Mouse (Mus musculus) ES-E14 (cell line): ENCODE measurements around the gene Khdc3. TPM values are rescaled to one million over a fixed set of nuclear protein-coding genes. Genes with fewer than 3 reads are reported as not detected.
A peak's percentile ranks its signal among the peaks of the same experiment; 100 is the strongest.

ENCODE experiments used
- DNase-seq: peaks from one replicate; pipeline ENCODE4 v3.0.0-alpha.2; 2013; ENCODE audit warnings: low read depth, low spot score
- H3K27ac ChIP-seq: 2 replicates; pipeline ENCODE4 v1.5.1; 2012; ENCODE audit warnings: low read depth, mild to moderate bottlenecking, low read length, moderate library complexity, mixed read lengths; ENCODE audit not compliant: poor library complexity, insufficient read depth, severe bottlenecking
- H3K36me3 ChIP-seq: 2 replicates; pipeline ENCODE4 v1.6.1; 2012; ENCODE audit warnings: mild to moderate bottlenecking, low read length, moderate library complexity, mixed read lengths; ENCODE audit not compliant: control insufficient read depth, poor library complexity, insufficient read depth, severe bottlenecking
- H3K4me1 ChIP-seq, 2 experiments: fragments of 150-350 bp in 1 of 2; sonication (generic) in 1 of 2; 2 replicates each; pipeline ENCODE4 v1.6.1; 2012; ENCODE audit warnings: low read length in 2 of 2, mild to moderate bottlenecking in 1 of 2, mixed read lengths in 1 of 2; ENCODE audit not compliant: control insufficient read depth in 2 of 2, insufficient read depth in 2 of 2, poor library complexity in 1 of 2
- H3K4me3 ChIP-seq, 2 experiments: fragments of 150-350 bp in 1 of 2; sonication (generic) in 1 of 2; 2 replicates each; pipeline ENCODE4 v1.5.1; 2012; ENCODE audit warnings: low read length in 2 of 2, low read depth in 1 of 2, mild to moderate bottlenecking in 1 of 2, mixed read lengths in 1 of 2; ENCODE audit not compliant: insufficient read depth in 1 of 2, poor library complexity in 1 of 2, severe bottlenecking in 1 of 2
- H3K9ac ChIP-seq: 2 replicates; pipeline ENCODE4 v1.6.1; 2012; ENCODE audit warnings: low read depth, mild to moderate bottlenecking, low read length, mixed read lengths; ENCODE audit not compliant: poor library complexity, insufficient read depth, severe bottlenecking
- H3K9me3 ChIP-seq: fragments of 150-350 bp; sonication (generic); 2 replicates; pipeline ENCODE4 v1.6.1; 2012; ENCODE audit warnings: low read depth, mild to moderate bottlenecking, low read length; ENCODE audit not compliant: control insufficient read depth, insufficient read depth
- CHD2 ChIP-seq: IDR thresholded peaks from 2 replicates; pipeline ENCODE4 v1.6.1; 2014; ENCODE audit warnings: mild to moderate bottlenecking, low read depth, low read length, inconsistent platforms
- HCFC1 ChIP-seq: IDR thresholded peaks from 2 replicates; pipeline ENCODE4 v1.6.1; 2012; ENCODE audit warnings: low read length, inconsistent platforms, borderline replicate concordance; ENCODE audit not compliant: insufficient read depth
- MAFK ChIP-seq: IDR thresholded peaks from 2 replicates; pipeline ENCODE4 v1.6.1; 2014; ENCODE audit warnings: mild to moderate bottlenecking, low read depth, low read length, inconsistent platforms; ENCODE audit not compliant: insufficient read depth
- ZC3H11A ChIP-seq: IDR thresholded peaks from 2 replicates; pipeline ENCODE4 v1.6.1; 2012; ENCODE audit warnings: low read depth, mild to moderate bottlenecking, inconsistent platforms, low read length, borderline replicate concordance
- ZNF384 ChIP-seq: IDR thresholded peaks from 2 replicates; pipeline ENCODE4 v1.6.1; 2012; ENCODE audit warnings: low read depth, low read length, inconsistent platforms
- in situ Hi-C, 2 experiments: fragments of 600-800 bp; cut with MboI; formaldehyde crosslinking; loops; one replicate each; pipeline ENCODE4 v1.15.1; 2025; ENCODE audit warnings: low sequenced_read_pairs in 2 of 2, inconsistent platforms in 1 of 2; ENCODE audit not compliant: unreplicated experiment in 2 of 2
- total RNA-seq: library from RNA; depleted of rRNA; stranded (reverse); fragments of 300-350 nt; gene quantifications from 2 replicates; pipeline ENCODE4 v1.2.3, GENCODE M21; 2012

The Khdc3 gene
- total RNA-seq, 1 experiment = 19.9 TPM

DNA sequence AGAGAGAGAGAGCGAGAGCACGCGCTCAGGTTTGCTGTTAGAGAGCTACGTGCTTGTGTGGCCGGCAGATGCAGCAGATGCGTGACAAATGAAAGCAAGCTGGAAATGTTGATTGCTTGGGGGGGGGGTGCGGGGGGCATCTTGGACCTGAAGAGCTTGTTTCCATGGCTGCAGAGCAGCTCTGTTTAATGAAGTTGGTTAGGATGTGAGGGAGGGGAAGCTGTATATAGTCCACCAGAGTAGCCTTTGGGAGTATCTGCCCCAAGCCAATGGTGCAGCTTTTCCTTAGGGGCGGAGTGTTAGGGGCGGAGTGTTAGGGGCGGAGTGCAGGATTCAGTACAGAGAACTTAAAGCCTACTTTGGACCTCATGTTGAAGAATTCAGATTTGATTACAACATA is 34.5 kb upstream of the Khdc3 start:
- Histone ChIP-seq H3K4me1 (peaks cover 12 to 26% of the 10 kb centered on the region in 2 experiments; a peak in 3 of 4 replicates), H3K9ac (no peak overlapping the region), H3K9me3 (no peaks in the 10 kb centered on the region), H3K4me3 (no peak overlapping the region), H3K36me3 (no peaks in the 10 kb centered on the region), H3K27ac (no peak overlapping the region)
- in situ Hi-C loops = no loop called here
- DNase-seq = no peak
- TF ChIP-seq ZC3H11A = no peak

DNA sequence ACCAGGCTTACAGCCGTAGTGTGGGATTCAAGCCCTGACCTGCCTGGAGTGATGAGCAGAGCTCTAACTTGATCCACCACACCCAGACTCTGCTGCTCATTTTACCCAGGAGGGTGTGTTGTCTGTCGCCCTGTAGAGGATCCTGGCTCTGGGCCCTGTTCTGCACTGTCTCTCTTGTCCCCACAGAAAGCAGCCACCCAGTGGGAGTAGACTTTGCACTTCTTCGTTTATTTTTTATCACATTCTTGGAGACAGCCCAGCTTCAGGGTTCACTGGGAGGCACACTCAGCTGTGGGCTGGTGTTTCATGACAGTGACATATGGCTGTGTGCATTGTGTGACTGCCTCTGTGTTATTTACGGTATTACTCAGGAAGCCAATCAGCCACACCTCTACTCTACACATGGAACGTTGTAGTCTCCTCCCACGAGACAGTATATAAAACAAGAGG is 33.4 kb upstream of the Khdc3 start:
- in situ Hi-C loops = no loop called here
- no peak for DNase-seq
- peak overlapping the region; percentile 15; the same call in 1 of the 2 replicates for H3K27ac ChIP-seq

DNA sequence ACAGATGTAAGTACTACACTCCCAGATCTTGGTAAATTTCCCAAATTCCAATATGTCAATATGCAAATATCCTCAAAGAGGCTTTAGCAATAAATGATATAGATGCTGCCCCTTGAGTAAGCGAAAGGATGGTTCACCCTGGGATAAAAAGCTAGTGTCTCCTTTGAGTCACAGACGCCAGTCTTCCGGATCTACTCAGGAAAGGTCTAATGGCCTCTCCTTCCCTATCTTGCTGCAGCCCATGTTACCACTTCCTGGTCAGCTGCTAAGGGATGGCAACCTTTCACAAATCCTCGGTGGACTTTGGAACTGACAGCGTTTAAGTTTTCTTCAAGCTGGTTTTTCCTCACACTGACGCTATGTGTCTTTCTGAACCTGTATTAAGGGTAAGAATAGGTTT is 32.9 kb upstream of the Khdc3 start:
- Histone ChIP-seq H3K36me3 (no peaks in the 10 kb centered on the region), H3K4me3 (no peak overlapping the region), H3K9me3 (no peaks in the 10 kb centered on the region), H3K9ac (no peak overlapping the region), H3K27ac (no peak overlapping the region), H3K4me1 (peaks cover 9 to 21% of the 10 kb centered on the region in 2 experiments; a peak in 3 of 4 replicates)
- no peak for DNase-seq
- TF ChIP-seq ZNF384 = no peak
- TF ChIP-seq CHD2 = no peak
- in situ Hi-C loops = no loop called here

More for the DNA sequence above, 33.4 kb upstream of the Khdc3 start:
- H3K9ac ChIP-seq = no peak overlapping the region; the same call in 1 of the 2 replicates
- no peaks in the 10 kb centered on the region for H3K9me3 ChIP-seq
- H3K4me3 ChIP-seq = no peak overlapping the region; a peak in 1 of 4 replicates
- TF ChIP-seq ZC3H11A (no peak), HCFC1 (no peak), ZNF384 (no peak), CHD2 (no peak), MAFK (no peak)
- H3K36me3 ChIP-seq = no peaks in the 10 kb centered on the region
- H3K4me1 ChIP-seq = peaks cover 12 to 25% of the 10 kb centered on the region in 2 experiments; a peak in 3 of 4 replicates

DNA sequence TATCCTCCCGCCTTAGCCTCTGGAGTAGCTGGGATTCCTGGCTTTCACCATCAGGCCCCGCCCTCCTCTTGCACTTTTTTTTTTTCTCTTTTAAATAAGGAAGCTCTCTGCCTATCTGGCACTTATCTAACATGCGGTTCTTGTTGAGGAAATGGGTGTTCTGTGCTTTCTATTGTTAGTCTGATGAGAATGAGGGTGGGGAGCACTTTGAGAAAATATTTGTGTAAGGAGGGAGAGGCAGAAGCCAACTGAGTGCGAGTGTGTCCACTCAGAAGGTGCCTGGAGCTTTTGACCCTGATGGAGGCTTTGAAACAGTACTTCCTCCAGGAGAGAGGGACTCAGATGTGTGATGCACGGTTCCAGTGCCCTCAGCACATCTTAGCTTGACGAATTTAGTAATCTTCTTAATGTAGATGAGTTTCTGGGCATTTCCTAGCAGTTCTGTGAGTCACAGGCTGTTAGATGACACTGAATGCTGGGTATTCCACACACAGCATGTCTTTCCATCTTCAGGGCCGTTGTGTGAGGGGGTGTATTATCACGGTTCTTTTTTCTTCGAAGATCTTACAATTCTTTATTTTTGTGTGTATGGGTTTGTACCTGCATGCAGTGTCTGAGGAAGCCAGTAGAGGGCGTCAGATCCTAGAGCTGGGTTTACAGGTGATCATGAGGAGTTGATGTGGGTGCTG is 30.5 kb upstream of the Khdc3 start:
- Histone ChIP-seq H3K9me3 (no peaks in the 10 kb centered on the region), H3K9ac (no peak overlapping the region; the same call in 1 of the 2 replicates), H3K36me3 (no peaks in the 10 kb centered on the region), H3K4me3 (no peak overlapping the region), H3K4me1 (peaks cover 9 to 20% of the 10 kb centered on the region in 2 experiments; a peak in 3 of 4 replicates), H3K27ac (peak overlapping the region; percentile 92)
- in situ Hi-C loops = no loop called here
- no peak for TF ChIP-seq HCFC1
- TF ChIP-seq MAFK = no peak
- TF ChIP-seq ZNF384 = peak; percentile 95
- TF ChIP-seq ZC3H11A = 0 out of 2 replicates have a peak, but pooled peaks have one; percentile 1
- DNase-seq = peak; percentile 75

DNA sequence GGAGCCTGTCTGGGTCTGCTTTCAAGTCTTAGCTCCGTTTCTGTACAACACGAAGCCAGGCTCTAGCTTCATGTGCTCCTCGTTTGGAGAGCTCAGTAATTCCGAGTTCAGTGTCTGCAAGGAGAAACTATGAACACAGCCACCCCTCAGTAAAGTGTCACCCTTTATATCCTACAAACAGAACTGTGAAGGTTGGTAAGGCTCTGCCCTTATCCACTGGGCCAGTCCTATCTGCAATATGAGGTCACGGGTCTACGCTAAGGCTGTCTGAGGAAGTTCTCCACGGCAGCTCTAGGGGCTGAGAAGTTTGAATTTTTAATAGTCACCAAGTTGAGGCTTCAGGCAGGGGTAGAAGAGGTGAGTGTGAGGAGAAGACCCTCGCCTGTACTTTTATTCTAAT is 29.2 kb upstream of the Khdc3 start:
- DNase-seq = no peak
- H3K27ac ChIP-seq = no peak overlapping the region
- no peak overlapping the region for H3K9ac ChIP-seq
- no peaks in the 10 kb centered on the region for H3K9me3 ChIP-seq
- no peak for TF ChIP-seq HCFC1
- TF ChIP-seq MAFK = no peak
- no peak for TF ChIP-seq CHD2
- TF ChIP-seq ZC3H11A = no peak
- no peak for TF ChIP-seq ZNF384
- H3K4me3 ChIP-seq = no peak overlapping the region
- peaks cover 9 to 24% of the 10 kb centered on the region in 2 experiments; a peak in 3 of 4 replicates for H3K4me1 ChIP-seq
- in situ Hi-C loops = no loop called here
- H3K36me3 ChIP-seq = no peaks in the 10 kb centered on the region
